Mouse (Mus musculus) lung, postnatal 36 days (tissue): ENCODE measurements around the gene Hcar1.

ENCODE experiments used
- DNase-seq: peaks from one replicate; pipeline ENCODE4 v3.0.0; 2022; ENCODE audit warnings: mixed read lengths

Hcar1 gene

GRCm38 (mm10) chr5:123879928-123880327, at the start of gene Hcar1:
Gene Hcar1, minus strand, starts transcription at chr5:123880020.
- DNase-seq = peak; percentile 31

DNA sequence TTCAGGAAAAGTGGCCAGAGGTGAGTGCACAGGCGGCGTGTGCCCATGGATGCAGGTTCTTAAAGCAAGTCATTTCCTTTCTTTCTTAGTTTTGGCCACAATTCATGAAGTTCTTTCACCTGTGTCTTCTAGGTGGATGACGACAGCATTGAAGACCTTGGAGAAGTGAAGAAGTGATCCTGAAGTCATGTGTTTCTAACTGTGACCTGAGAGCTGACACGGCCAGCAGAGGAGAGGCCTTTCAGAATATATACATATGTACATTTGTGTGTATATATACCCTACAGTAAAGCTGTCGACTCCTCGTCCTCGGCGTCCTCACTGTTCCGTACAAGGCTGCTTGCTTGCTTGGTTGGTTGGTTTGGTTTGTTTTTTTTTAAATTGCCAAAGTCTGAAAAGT, 47.3 kb upstream of the Hcar1 start, which contains the start of gene Gm43518:
Gm43518 (plus strand) TSS at position 301 of the 400 bp plus-strand sequence.
- DNase-seq = no peak

GRCm38 (mm10) chr5:123922112-123922511, 42.3 kb upstream of the Hcar1 start:
- no peak for DNase-seq

DNA sequence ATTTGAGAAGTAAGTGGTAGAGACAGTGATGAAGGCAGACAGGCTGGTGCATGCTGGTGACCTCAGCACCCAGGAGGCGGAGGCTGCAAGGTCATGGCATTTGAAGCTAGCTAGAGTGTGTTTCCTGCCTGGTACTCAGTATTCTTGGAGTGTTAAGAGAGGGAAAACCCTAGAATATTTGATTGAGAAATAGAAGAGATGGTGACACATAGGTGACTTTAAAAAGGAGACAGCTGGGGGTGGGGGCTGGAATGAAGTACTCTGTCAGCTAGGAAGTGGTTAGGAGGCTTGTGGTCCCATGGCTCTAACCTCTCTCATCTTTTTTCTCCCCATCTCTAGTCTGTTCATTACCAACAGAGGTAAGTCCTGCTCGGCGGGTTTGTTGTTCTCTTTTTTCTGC, 35.0 kb upstream of the Hcar1 start:
- no peak for DNase-seq

- no peak for DNase-seq
Measured at GRCm38 (mm10) chr5:123907631-123907977, 27.8 kb upstream of the Hcar1 start.

- DNase-seq = peak; percentile 98
Measured at GRCm38 (mm10) chr5:123906976-123907630, 27.3 kb upstream of the Hcar1 start, which contains the start of gene Denr. Gene Denr, plus strand, starts transcription at chr5:123907175.

- no peak for DNase-seq
Measured at GRCm38 (mm10) chr5:123906146-123906975, 26.5 kb upstream of the Hcar1 start.

DNA sequence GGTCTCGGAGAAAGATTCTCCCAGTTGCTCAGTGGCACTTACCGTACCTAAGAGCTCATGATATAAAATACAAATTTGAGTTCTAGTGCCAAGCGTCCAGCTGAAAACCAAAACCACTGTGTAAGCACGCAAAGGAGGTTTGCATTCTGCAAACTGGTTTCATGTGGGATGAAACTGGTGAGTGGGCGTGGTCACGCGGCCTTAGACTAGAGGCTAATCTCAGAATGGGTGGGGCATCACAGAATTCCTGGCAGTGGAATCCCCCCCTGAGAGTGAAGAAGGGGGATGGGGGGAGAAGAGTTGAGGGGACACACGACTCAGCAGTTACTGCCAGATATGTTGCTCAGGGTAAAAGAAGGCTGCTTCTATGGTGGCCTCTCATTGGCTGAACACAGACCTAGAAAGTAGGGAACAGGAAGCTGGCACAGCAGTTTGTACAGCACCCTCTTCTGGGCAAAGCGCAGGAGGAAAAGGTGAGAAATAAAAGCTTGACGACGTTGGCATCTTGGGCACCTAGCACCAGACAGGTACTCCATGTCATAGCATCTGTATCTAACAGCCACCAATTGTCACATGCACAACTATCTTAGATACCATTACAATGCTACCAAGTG, 24.3 kb upstream of the Hcar1 start:
- peak; percentile 53 for DNase-seq

GRCm38 (mm10) chr5:123897352-123897751, 17.5 kb upstream of the Hcar1 start:
- peak; percentile 61 for DNase-seq

- no peak for DNase-seq
Measured at GRCm38 (mm10) chr5:123896395-123896794, 16.6 kb upstream of the Hcar1 start.

DNA sequence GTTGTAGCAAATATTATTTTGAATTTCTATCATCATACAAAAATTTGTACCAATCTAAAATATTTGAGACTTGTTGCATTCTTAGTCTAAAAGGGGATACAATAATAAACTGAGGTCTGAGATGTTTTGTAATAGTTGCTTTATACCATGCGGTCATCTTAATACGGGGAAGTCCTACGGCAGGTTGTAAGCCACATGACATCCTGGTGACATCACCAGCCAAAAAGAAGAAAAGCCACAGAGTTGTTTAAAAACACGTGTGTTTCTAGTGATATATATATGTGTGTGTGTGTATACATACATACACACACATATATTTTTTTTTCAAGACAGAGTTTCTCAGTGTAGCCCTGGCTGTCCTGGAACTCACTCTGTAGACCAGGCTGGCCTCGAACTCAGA, 13.7 kb upstream of the Hcar1 start:
- DNase-seq = no peak

DNA sequence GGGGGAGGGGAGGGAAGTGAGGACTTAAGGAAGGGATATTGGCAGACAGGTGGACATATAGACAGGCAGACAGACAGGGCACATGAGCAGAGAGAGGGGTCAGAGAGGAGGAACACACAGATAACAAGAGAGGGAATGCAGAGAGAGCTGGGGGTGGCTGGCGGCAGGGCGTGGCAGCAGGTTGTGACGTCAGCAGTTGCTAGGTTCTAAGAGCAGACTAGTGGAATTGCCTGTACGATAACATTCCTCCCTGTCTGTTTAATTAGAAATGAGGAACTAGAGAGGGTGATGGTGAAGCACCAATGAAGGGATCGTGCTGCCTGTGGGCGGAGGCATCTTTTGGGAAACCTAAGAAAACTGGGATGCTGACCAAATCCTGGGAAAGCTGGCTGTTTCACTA, 11.8 kb upstream of the Hcar1 start:
- DNase-seq = peak; percentile 55

DNA sequence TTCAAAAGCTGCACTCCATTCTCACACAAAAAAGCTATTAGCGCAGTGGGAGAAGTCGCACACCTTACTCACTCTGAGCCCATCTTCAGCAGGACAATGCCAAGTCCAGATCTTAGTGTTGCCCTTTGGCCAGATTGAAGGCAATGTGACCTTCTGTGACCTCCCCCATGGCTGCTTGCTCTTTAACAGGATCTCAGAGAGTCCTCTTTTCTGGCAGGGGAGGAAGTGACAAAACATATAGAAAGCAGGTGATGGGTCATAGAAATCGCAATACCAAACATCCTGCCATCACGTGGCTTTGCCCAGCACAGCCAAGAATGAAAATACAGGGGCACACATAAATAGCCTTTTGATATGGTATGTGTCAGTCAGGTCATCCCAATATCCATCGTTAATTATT, 11.2 kb upstream of the Hcar1 start:
- peak; percentile 15 for DNase-seq

- DNase-seq = no peak
Measured at GRCm38 (mm10) chr5:123890312-123890711, 10.5 kb upstream of the Hcar1 start.

DNA sequence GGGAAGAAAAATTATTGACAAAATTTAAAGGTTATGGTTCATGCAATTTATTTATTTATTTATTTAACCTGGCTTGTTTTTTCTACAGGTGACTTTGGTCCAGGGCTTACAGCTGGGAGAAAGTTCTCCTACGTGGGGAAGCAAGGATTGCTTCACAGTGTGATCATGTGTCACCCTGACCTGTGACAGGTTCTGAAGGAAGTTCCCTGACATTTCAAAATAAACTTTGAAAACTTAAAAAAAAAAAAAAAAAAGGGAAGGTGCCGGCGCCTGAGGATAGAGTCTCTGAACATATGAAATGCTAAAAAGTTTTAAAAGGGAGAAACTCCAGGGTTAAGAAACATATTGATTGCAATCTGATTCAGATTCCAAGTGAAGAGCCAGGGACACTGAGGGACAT, 6.5 kb upstream of the Hcar1 start:
- no peak for DNase-seq

DNA sequence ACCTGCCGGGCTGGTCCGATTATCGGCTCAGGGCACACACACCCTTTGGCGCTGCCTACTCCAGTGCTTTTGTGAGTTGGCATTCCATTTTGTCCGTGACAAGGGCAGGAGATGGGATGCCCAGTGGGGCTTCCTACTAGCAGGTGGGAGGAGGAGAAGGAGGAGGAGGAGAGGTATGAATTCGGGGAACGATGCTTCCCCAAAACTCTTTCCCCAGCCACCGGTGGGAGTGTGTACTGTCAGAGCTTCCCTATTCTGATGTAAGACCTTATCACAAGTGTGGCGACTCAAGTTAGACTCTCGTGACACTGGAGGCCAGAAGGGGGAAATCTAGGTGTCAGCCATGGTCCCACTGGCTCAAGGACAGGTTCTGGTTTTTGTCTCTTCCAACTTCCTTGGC, 4.5 kb upstream of the Hcar1 start:
- DNase-seq = no peak

GRCm38 (mm10) chr5:123883891-123884290, 4.1 kb upstream of the Hcar1 start:
- no peak for DNase-seq

DNA sequence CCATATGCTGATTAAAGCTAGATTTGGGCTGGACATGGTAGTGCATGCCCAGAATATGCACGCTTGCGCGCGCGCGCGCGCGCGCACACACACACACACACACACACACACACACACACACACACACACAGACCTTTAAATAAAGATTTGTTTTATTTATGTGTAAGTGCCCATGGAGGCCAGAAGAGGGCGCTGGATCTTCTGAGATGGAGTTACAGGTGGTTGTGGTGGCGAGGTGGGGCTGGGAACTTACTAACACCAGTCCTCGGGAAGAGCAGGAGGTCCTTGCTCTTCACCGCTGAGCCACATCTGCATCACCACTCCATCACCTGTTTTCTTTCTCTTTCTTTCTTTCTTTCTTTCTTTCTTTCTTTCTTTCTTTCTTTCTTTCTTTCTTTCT, 958 bp upstream of the Hcar1 start:
- no peak for DNase-seq

DNA sequence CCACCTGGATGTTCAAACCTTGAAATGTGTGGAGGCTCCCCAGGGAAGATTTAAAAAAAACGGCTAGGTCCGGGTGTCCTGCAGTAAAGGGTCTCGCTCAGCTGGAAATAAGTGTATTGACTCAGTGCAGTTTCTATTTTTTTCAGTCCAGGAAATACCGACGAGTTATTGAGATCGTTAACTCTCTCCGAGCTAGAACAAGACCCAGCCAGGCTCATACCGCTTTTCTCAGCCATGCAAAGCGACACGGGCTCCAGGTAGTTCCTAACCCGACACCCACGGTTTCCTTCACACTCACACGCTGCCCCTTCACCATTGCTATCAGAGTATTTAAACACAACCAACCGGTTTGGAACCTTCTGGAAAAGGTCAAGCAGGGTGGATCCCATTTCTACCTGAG, 1.8 kb downstream of the Hcar1 start:
- DNase-seq = no peak

- DNase-seq = no peak
Measured at GRCm38 (mm10) chr5:123874177-123874576, 5.6 kb downstream of the Hcar1 start.

- DNase-seq = no peak
Measured at GRCm38 (mm10) chr5:123869615-123870014, 10.2 kb downstream of the Hcar1 start.

GRCm38 (mm10) chr5:123866457-123866856, 13.4 kb downstream of the Hcar1 start:
- DNase-seq = no peak

DNA sequence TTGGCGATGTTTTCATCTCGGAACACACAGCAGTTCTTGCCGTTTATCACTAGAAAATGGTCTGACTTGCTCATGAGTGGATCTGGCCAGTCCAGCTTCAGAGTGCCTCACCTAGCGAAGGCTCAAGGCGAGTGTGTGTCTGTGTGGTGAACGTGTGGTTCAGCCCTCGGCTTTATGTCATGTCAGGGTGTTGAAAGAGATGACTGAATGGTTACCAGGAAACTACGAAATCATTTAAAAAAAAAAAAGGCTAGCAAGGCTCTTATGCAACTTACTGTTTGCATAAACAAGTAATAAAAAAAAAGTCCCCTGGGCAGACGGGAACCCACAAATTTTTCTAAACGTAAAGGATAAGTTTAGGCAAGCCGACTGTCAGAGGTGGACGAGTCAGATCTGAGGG, 14.5 kb downstream of the Hcar1 start, which contains the start of gene Hcar2:
Hcar2 (minus strand) TSS at position 135 of the 400 bp plus-strand sequence.
- peak; percentile 56 for DNase-seq

GRCm38 (mm10) chr5:123863934-123864333, 15.9 kb downstream of the Hcar1 start:
- DNase-seq = no peak
